Mouse (Mus musculus) cerebellum, postnatal 14 days (tissue): ENCODE data around the gene Ggt6.

Source experiments
- DNase-seq, 2 experiments: peaks; one replicate each; pipeline ENCODE4 v3.0.0; 2021; ENCODE audit warnings: mixed read lengths in 2 of 2

Ggt6 gene

DNA sequence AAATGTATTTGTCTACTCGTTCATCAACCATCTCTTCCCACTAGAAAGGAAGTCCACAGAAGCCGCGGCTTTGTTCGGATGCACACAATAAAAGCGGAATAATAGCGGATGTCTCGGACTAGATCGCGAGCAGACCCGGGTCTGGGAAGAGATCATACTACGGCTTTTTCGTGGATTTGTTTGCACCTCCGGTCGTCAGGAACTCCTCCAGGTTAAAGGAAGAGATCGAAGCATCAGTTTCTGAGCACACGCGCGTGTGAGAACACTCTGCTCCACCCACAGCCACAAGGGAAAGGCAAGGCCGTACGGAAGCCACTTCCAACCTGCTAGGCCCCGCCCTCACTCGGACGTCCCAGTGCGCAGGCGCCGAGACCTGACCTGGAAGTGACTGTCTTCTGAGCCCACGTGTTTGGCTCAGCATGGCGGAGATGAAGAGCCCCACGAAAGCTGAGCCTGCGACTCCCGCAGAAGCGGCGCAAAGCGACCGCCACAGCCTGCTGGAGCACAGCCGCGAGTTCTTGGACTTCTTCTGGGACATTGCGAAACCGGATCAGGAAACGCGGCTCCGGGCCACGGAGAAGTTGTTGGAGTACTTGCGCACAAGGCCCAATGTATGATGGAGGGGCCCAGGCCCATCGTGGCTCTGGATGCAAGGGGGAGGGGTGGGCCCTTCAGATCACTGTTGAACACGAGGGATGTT is 5.8 kb downstream of the Ggt6 start, which contains the start of gene Mybbp1a:
Gene Mybbp1a, plus strand, starts transcription at position 391 of the 700 bp plus-strand sequence.
- peak; percentile 99 to 100 for DNase-seq

GRCm38 (mm10) chr11:72446311-72447105 is 11.2 kb downstream of the Ggt6 start:
- DNase-seq = peak in 1 of 2 experiments; percentile 69

DNA sequence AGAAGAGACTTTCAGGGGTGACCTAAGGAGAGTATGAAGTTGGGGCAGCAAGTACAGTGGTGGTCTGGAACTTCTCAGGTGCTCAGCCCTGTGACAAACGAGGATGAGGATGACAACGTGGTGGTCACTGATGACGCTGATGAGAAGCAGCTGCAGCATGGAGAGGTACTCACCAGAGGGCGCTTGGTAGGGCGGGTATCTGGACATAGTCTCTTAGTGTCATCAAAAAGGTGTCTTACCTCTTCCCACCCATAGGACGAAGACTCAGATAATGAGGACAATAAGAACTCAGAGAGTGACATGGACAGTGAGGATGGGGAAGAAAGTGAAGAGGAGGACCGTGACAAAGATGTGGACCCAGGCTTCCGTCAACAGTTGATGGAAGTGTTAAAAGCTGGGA is 12.1 kb downstream of the Ggt6 start:
- DNase-seq = no peak

DNA sequence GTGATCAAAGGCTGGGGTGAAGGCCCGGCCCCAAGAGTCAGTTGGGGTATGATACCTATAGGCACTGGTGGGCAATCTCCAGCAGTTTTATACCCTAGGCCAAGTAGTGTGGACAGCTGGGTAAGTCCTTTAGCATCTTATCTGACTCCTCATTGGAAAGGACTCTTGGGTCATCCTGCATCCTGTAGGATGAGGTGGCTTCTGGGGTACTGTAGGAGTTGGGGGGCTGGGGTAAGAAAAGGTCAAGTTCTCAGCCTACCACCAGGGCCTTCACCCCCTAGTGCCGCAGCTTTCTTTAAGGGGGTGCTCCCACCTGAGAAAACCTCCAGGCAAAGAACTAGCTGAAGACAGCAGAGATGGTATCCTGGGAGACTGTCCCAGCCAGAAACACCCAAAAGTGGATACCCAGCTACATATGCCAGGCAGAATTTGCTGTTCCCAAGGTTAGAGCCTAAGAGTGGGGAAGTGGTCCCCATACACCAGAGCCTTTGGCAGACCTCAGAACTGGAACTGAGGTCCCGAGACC is 16.9 kb downstream of the Ggt6 start:
- DNase-seq = no peak

- no peak for DNase-seq
Observed at GRCm38 (mm10) chr11:72453105-72453953, 18.0 kb downstream of the Ggt6 start.

DNA sequence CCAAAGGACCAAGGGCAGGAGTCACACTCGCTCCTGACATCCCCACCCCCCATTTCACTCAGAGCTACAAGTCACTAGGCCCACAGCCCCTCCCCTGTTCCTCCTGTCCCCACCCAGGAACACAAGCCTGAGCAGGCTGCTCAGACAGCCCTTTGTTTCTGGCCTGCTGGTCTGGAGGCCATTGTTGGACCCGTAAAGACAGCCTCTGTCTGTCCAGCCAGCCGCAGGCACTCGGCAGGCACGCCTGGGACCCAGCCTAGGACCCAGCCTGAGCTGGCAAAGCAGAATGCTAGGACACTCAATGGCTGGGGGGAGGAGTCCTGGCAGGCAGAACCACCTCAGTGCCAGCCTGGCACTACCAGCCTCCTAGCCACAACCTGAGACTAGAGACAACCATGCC is 20.4 kb downstream of the Ggt6 start:
- DNase-seq = peak; percentile 55 to 70

DNA sequence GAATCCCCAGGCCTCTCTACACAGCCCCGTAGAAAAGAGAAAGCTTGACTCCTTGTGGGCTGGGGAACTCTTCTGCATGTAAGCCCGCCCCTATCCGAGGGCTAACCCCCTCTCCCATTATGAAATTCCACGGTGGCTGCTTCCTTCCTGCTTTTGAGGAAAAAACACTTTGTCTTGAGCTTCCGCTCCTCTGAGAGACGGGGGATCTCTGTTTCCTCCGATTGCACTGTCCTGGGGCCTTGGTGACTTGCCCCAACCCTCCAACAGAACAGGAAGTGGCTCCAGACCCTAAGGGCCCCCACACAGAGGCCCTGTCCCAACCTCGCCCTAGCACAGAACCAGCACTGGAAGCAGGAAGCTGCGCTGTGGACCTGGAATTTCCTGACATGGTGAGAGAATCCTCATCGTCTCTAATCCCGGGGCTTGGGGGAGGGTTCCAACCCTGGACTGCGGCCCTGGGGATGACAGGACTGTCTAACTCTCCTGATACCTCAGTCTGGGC is 22.7 kb downstream of the Ggt6 start:
- no peak for DNase-seq

DNA sequence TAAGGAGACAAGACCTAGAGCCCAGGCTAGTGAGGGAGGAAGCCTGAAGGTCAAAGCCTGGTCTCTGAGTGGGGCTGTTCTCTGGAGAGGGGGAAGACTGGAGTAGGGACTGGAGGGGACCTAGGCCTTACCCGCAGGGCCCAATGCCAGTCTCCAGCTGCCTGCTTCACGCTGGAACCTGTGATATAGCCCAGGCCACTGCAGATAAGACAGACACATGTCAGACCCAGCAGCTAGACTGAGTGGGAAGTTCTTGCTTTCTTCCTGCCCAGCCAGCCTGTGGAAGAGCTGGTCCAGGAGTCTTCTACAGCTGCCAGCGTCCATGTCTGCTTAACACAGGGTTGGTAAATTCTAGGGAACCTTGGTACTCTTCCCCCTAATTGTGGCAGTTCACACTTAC is 23.2 kb downstream of the Ggt6 start:
- no peak for DNase-seq

DNA sequence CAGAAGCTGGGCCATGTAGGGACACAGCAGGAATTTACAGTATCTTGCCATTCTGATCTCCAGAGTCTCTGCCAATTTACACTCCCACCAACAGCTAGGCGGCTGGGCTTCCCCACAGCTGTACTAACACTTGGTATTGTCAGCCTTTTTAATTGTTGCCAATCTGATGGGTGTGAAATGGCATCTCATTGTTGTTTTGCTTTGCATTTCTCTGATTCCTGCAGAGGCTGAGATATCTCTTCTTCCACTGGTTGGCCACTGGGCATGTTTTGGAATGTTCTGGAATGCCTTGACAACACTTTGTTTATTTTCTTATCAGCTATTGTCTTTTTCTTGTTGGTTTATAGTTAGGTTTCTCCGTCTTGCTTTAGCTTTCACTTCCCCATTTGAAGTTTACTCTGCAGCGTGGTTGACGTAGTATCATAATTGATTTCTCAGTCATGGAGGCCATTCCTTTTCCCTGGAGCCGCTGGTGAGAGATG is 26.2 kb downstream of the Ggt6 start:
- DNase-seq = no peak

DNA sequence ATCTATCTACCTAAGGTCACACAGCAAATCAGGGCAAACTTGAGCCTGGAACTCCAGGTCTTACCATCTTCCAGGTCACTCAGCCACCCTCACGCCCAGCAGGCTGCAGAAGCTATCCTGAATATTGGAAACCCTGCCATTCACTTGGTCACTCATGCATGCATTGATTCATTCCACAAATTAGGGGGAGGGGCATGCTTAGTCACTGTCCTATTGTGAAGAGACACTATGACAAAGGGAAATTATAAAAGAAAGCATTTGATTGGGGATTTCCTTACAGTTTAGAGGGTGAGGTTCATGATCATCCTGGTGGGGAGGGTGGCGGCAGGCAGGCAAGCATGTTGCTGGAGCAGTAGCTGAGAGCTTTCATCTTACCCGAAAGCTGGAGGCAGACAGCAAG is 29.5 kb downstream of the Ggt6 start:
- no peak for DNase-seq

GRCm38 (mm10) chr11:72465978-72466693 is 30.8 kb downstream of the Ggt6 start:
- DNase-seq = no peak

DNA sequence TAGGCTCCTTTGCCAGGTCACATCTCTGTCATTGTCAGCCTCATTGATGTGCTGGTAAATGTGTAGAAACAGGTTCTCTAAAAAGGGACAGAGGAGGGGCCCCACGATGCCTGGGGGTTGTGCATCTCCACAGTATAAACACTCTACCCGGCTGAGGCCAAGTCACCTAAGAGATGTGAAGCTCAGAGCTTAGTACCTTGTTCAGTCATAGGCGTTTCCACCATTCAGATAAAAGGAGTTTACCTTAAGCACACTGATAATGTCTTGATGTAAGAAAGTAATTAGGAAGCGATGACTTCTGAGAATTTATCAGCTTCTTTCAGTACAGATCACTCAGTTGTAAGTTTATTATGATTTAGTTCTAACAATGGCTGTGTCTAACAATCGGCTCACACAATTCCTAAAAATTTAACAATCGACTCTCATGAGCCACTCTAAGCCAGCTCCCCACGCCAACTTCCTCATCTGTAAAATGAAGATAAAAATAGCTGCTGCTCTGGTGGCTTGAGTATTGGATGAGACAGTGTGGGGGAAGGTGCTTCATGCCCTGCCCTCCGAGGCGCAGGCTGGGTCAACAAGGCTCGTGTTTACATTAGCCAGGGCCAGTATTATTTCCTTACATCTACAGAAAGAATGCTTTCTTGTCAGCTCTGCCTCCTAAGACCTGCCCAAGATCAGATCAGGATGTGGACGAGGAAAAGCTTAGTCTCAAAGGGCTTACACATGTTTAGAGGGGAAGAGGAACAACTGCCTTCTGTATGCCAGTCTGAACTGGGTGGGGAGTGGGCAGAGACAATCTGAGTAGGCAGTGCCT is 31.6 kb downstream of the Ggt6 start:
- DNase-seq = no peak

DNA sequence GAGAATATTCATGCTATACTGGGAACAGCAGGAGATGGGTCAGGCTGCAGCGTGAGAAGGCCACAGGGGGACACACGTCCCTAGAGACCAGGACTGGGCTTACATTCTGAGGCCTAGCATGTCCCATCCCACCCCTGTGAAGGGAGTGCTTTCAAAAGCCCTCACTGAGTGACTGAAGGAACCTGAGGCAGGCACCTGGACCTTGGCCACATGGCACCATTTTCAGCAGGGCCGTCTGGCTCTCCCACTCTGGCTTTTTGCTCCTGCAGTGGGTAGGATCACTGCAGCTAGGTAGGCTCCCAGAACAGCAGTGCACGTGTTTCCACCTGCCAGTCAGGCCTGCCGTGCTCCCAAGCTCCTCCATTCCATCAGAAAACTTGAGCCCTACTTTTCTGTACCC is 33.2 kb downstream of the Ggt6 start:
- peak; percentile 72 to 82 for DNase-seq

DNA sequence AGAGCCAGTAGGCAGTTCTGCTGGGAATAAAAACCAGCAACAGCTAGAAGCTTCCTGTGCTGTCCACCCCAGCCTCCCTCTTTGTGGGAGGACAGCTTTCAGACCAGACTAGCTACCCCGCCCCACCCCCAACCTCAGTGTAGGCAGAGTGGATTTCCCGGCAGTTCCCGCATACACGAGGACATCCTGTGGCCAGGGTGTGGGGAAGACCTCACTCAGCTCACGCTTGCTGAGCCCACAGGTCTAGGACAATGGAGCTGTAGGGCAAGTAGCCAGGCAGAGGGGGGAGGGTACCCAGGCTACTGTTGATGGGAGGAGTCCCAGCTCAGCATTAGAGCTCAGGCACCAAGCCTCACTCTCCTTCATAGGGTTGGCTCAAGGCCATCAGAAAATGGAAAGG is 33.9 kb downstream of the Ggt6 start:
- peak; percentile 52 to 71 for DNase-seq

DNA sequence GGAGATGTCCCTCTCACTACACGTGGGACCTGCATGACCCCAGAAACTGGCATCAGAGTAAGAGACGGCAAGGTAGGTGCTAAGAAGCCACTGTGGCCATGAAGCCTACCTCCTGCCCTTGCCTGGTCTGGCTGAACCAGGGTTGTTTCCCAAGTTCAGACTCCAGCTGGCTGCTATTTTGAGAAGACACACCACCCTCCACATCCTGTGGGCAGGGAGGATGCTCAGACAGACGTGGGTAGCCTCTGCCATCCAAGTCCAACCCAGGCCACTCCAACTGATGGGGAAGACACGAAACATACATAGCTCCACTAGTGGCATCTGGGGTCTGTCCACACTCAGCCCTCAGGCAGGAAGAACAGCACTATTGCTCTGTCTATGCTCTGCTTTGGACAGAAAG is 34.7 kb downstream of the Ggt6 start:
- DNase-seq = no peak

DNA sequence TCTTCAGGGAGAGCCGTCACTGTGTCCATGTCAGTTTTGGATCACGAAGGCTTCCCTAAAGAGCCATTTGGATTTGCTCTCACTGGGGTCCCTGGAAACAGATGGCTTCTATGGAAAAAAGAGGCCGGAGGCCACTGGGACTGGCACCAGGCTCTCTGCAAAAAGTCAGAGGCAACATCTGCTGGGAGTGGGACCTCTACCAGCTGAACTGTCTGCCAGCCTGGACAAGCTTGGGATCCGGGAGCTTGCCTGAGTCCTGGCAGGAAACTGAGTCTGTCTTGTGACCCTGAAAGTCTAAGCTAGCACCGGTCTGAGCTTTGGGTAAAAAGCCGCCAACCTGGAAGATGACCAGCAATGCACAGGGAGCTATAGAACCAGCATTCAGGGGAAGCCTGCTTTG is 36.1 kb downstream of the Ggt6 start:
- peak; percentile 49 to 71 for DNase-seq

GRCm38 (mm10) chr11:72473540-72473939 is 38.2 kb downstream of the Ggt6 start:
- no peak for DNase-seq

DNA sequence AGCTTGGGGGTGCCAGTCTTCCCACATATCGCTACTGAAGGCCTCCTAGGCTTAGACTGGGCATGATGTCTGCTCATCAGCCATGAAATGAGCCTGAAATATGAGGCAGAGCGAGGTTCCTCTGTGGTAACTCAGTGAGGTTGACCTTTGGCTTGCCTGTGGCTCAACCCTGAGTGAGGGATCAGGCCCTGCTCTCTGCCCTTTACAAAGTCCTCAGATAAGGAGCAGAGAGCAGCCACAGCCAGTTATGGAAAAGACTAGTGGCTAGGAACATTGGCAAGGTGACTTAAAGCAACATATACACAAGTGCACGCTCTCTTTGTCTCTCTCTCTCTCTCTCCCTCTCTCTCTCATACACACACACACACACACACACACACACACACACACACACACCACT is 39.6 kb downstream of the Ggt6 start:
- DNase-seq = no peak

GRCm38 (mm10) chr11:72475408-72475807 is 40.1 kb downstream of the Ggt6 start:
- DNase-seq = no peak

DNA sequence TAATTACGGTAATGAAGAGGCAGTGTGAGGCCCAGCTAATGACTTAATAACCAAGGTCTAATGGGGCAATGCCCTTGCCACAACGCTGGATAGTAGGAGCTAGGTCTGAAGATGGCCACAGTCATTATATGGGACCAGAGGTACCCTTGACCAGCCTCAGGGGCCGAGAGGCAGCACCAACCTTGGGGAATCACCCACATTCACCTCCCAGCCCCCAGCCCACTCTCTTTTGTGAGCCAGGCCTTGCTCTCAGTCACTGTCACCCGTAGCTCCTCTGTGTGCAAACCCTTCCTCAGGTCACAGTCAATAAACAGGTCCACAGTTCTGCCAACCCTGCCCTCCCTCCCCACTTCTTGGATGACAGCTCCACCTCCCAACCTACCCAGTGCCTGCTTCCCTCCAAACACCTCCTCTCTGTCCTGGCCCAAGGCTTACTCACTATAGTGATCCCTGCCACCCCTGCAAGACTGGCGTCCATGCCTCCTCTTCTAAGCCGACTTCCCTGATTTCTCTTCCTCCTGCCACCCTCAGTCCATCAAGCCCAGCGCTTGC is 40.8 kb downstream of the Ggt6 start:
- DNase-seq = no peak

- DNase-seq = no peak
Observed at GRCm38 (mm10) chr11:72477182-72477581, 41.9 kb downstream of the Ggt6 start.
